Mouse (Mus musculus): Measurements from ENCODE around the gene Tbx21.

Gene Tbx21

DNA sequence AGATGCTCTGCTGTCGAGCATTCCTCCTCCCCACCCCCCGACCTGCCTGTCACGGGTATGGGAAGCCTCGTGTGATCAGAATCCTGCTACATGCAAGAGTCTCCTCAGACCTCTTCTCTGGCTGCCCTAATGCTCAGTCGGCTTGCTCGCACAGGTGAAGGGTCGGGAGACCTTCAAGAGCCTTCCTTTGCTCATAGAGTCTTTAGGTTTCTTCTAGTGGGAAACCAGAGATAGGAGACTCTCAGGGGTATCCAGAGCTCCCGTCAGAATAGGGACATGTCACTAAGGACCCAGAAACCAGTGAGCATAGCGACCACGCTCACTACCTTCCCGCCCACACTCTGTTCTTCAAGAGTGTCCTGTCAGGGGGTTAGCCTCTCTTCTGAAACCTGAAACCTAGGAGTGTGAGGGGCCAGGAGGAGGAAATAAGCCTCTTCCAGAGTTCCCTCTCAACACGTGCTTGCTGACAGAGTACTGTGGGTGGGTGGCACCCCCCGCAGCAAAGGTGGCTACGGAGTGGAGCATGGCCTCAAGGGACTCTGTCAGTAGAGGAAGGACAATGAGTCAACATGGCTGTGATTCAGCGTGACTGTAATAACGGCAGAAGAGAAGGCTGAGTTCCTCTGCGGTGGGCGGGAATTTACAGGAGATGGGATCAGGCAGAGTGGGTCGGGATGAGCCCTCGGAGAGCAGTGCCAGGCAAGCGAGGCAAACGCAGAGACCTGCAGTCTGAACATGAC is 31.6 kb downstream of the Tbx21 start:
- DNase-seq (ENCODE audit: low spot score): no peak

DNA sequence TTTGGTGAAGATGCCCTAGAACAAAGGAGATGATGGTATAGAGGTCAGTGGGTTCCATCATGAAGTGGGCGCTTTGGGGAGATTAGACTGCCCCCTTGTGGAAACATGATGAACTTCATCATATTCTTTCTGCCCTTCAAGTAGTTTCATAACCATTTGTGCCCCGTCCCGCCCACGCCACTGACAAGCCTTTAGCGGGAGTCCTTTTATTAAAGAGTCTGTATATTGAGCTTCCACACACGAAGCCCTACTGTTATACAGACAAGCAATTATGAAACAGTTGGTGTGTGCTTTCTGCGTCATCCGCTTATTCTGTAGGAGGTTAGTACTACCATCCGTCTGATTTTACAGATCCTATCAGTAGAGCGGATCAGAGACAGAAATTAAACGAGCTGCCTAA is 32.2 kb downstream of the Tbx21 start:
- DNase-seq (ENCODE audit: low spot score): peak; percentile 71

DNA sequence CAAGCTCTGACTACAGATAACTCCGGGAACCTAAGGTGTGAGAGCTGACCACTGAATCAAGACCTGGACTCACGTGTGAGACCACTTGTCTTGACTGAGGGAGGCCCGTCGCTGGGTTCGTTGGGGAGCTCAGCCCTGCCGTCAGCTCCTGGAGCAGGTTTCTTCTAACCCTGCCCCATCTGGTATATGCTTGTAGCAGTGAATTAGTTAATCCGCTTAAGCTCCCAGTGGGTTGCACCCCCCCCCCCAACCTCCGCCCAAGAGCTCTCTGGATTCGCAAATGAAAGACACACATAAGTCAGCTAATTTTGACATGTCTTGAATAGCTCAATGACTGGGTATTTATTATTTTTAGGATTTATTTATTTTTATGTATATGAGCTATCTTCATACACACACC is 34.8 kb downstream of the Tbx21 start:
- no peak for DNase-seq (ENCODE audit: low spot score)

DNA sequence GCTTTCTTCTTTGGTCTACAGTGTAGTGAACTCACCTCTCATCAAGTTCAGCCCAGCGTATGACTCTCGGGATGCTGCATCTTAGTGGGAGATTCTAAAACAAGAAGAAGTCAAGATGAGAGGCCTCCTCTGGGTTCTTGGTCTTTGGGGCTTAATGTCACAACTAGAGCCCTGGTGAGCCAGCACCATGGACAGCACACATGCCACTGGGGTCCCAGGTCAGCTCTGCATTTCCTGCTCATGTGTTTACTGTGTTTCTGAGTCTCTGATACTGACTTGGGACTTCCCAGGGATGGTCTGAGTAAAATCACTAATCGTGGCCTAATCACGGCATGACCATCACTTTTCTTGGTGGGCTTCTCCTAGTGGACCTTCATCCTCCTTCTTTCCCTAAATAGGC is 36.4 kb downstream of the Tbx21 start:
- DNase-seq (ENCODE audit: low spot score): no peak

DNA sequence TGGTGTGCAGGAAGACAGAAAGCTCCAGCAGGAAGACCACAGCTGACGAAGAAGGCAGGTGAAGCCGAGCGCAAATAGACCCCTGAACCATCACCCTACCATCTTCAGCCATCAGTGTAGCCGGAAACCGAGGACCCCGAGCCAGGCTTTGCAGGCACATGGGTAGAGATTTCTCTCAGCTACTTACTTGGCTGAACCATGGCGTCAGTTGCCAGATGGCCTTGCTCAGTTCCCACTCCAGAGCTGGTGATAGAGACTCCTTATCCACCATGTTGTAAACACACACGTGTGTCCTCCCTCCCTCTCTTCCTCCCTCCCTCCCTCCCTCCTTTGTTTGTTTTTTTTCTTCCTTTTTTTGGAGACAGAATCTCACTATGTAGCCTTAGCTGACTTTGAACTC is 40.9 kb downstream of the Tbx21 start:
- no peak for DNase-seq (ENCODE audit: low spot score)

DNA sequence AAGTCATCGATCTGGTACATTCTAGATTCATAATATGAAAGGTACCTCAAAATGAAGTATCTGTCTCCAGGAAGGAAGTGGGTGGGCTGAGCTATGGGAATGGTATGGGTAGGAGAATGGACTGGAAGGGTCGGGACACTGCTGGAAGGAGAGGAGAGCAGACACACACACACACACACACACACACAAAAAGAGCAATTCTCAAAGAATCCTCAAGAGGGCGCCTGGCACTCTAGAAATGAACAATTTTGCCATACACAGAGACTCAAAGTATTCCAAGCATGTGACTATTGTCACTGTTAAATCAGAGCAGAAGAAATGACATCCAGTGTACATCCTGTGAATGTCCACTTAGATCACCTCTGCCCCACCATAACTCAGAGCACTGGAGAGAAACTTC is 42.6 kb downstream of the Tbx21 start:
- DNase-seq (ENCODE audit: low spot score): peak; percentile 61

DNA sequence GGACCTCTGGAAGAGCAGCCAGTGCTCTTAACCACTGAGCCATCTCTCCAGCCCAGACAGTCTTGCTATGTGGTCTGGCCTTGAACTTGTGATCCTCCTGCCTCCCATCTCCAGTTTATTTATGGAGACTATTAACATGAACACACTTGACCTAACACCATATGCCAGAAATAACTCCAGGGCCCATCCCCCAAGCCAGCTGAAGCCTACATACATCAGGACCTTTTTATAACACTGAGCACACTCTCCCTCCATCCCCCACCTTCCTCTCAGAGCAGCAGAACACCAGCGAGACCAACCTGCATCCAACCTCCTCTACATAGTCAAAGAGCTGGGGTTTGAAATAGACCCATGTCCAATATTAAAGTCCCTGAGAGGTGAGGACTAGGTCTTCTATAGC is 44.0 kb downstream of the Tbx21 start:
- no peak for DNase-seq (ENCODE audit: low spot score)

DNA sequence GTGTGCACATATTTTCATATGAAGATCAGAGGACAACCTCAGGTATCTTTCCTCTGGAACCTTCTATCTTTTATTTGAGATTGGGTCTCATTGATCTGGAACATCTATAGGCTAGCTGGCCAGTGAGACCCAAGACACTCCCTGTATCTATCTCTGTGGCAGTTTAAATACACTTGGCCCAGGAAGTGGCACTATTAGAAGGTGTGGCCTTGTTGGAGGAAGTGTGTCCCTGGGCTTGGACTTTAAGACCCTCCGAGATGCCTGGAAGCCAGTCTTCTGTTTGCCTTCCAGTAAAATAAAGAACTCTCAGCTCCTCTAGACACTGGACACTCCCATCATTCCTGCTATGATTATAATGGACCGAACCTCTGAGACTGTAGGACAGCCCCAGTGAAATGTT is 45.4 kb downstream of the Tbx21 start:
- DNase-seq (ENCODE audit: low spot score): no peak

DNA sequence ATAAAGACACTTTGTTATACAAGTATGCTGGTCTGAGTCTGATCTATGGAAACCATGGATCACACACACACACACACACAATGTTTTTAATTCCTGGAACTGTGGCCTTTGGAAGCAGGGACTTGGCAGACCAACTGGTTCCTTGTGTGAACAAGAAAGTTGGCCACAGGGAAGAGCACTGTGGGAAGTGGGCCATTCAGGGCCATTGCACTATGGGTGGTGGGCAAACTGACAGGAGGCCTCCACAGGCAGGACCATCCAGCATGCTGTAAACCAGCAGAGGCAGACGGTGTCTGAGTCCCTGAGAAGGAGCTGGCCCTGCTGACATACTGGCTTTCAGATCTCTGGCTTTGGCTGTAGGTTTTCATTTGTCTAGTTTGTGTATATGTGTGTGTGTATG is 45.8 kb downstream of the Tbx21 start:
- DNase-seq (ENCODE audit: low spot score): no peak

DNA sequence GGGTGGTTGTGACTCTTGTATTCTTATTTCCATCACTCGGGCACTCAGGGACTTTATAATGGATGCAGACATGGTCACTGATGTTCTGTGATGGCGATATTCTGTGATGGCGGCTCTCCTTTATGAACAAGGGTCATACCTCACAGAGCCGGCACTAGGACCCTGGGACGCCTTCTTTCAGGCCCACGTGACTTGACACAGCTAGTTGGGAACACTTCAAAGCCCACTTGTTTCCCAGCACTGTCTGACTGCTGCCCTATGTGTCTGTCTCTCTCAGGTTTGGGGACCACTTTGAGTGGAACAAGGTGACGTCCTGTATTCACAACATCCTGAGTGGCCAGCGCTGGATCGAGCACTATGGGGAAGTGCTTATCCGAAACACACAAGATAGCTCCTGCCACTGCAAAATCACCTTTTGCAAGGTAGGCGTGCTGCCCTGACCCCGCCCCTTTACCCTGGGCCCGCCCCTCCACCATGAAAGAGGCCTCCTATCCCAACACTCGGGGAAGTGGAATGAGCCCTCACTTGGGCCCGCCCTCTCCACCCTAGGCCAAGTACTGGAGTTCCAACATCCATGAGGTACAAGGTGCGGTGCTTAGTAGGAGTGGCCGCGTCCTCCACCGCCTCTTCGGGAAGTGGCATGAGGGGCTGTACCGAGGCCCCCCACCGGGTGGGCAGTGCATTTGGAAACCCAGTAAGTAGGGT is 48.3 kb downstream of the Tbx21 start:
- no peak for DNase-seq (ENCODE audit: low spot score)

DNA sequence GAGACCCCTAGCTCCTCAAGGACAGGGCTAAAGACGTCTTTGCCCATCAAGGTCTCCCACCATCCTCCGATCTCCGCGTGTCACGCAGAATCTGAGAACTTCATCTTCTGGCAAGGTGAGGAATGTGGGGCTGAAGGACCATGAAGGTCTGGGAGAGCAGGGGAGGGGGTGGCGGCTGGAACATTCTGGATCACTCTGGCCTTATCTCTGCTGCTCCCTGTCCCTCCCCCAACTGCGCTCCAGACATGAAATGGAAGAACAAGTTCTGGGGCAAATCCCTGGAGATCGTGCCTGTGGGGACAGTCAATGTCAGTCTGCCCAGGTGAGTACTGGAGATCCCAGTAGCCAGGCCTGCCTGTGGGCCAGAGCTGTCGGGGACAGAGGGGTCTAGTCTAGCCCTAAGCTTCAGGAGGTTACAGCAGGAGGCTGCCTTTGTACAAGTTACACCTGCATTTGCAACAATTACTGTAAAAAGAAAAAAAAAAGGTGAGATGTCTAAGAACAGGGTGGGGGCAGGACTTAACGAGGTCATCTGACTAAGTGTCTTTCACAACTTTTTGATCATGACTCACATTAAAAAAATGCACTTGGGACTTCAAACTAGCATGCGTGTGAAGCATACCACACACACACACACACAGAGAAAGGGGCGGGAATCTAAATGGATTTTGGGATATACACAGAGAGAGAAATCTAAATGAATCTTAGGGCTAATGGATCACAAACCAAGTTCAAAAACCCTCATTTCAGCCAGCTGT is 49.4 kb downstream of the Tbx21 start:
- peak; percentile 60 for DNase-seq (ENCODE audit: low spot score)

DNA sequence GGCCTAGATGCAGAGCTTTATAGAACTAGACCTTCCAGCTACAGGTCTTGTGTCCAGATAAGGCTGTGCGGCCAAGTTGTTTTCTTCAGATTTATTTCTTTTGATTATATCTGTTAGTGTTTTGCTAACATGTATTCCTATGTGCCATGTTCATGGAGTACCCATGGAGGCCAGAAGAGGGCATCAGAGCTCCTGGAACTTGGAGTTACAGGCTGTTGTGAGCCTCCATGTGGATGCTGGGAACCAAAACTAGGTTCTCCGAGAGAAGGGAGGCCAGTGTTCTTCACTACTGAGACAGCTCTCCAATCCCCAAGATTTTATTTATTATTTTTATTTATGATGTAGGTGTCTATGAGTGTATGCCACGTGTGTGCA is 51.2 kb downstream of the Tbx21 start:
- DNase-seq (ENCODE audit: low spot score): peak; percentile 58

DNA sequence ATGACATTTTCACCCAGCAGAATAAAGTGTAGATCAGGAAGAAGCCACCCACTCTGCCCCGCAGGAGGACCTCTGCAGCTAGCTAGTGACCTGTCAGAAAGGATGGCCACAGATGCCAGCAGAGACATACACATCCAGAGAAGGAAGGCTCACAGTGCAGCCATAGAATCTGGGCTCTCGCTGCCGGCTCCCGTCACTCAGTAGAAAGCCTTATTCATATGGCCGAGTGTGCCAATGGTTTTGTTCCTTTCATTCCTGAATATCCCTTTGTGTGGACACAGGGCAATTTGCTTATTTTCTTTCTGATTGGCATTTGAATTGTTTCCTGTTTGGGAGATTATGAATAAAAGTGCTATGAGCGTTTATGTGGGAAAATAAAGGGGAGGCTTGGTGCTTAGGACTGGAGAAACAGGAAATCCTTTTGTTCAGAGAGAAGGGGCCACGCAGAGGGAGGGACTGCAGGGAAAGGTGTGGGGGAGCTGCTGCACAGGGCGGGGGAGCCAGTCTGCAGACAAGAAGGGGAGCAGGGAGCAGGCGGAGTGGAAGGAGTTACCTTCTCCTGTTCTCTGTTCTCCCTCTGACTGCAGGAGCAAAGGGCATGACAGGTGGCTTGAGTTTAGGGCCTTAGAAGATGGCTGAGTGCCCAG is 51.7 kb downstream of the Tbx21 start:
- DNase-seq (ENCODE audit: low spot score): peak; percentile 61

DNA sequence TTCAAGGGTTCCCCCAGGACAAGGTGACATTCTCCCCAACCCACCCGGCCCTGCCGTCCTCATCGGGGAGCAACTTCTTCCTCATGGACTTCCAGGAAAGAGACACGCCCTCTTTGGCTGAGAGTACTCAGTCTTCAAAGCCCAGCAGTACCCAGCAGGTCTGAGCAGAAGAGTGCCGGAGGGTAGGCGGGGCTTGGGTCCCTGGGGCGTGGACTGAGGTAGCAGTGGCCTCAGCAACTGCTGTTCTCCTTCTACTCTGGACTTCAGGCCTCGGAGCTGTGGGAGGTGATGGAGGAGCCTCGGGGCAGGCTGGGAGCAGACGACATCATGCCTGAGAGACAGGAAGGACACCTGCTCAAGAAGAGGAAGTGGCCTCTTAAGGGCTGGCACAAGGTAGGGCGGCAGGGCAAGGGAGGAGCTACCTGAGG is 62.9 kb downstream of the Tbx21 start:
- no peak for DNase-seq (ENCODE audit: low spot score)

DNA sequence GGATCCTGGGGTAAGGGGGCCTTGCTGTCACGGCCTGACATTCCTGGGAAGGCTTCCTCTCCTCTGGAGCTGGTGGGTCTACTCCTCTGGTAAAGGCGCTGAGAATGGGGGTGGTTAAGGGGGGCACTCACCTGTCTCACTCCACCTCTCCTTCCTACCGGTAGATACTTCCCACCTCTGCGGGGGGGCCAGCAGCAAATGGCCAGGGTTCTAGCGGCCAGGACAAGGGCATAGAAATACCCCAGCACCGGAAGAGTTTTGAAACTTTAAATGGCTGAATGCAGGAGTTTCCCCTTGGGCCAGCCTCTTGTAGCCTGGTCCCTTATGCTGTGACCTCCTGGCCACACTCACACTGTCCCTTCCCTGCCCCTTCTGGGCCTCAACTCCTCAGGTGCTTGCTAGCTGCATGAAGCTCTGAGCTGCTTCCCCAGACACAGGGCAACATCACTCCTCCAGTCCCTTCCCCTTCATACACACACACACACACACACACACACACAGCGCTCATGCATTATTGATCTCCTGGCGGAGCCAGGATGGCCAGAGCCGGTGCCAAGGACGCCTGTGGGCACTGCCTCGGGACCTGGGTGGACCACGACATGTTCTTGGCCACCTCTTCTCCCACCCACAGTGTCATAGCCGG is 64.1 kb downstream of the Tbx21 start:
- no peak for DNase-seq (ENCODE audit: low spot score)

DNA sequence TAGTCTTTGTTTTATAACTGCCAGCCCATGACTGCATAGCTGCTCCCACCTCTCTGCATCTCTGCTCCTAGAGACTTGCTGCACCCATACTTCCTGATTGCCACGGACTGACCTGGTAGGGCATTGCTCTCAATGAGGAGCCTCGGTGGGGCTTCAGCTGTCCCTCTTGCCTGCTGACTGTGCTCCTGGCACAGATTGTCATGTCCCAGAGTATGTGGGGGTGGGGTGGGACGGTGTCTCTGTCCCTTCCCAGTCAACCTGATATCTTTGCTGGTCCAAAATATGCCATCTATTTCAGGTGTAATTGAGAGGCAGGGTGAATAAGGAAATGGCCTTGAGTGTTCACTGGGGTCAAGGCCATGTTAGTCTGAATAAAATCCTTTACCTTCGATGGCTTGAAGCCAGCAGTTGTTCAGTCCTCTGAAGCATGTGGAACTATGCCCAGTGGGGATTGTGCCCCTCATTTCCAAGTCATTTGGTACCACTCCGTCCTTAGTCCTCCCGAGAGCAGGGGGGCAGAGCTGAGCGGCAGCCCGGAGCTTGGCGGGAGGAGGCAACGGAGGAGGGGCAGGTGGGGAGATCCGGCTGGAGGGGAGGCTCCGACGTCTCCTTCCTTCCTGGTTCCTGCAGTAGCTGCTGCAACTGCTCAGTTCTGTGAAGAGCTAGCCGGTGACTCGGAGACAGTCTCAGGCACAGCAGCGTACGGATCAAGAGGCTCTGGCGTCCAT is 64.8 kb downstream of the Tbx21 start, which contains the start of gene Osbpl7:
Gene Osbpl7 (plus strand): TSS at position 413 of the 728 bp plus-strand sequence.
- DNase-seq (ENCODE audit: low spot score): peak; percentile 79

DNA sequence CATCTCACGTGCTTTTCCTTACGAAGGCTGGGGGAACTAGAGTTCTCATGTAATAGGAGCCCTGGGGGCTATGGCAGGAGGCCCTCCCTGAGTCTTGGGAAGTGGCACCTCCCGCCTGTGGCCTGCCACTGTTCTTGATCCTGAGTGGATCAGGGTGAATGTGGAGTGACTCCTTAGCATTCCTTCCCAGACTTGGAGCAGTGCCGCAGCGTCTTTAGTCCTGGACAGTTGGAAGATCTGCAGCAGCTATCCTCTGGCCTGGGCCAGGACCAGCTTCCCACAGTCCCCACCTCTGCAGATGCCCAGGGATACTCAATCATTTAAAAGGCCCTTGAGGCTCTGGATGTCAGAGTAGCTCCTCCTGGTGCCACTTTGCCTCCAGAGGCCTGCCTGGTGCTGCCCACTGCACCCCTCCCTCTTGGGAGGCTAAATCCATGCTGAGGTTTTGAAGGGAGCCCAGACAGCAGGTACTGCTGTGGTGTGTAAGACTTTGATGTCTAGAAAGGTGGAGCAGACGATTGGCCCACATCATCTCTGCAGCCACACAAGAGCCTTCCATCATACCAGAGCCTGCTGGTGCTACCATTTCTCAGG is 65.5 kb downstream of the Tbx21 start:
- no peak for DNase-seq (ENCODE audit: low spot score)

DNA sequence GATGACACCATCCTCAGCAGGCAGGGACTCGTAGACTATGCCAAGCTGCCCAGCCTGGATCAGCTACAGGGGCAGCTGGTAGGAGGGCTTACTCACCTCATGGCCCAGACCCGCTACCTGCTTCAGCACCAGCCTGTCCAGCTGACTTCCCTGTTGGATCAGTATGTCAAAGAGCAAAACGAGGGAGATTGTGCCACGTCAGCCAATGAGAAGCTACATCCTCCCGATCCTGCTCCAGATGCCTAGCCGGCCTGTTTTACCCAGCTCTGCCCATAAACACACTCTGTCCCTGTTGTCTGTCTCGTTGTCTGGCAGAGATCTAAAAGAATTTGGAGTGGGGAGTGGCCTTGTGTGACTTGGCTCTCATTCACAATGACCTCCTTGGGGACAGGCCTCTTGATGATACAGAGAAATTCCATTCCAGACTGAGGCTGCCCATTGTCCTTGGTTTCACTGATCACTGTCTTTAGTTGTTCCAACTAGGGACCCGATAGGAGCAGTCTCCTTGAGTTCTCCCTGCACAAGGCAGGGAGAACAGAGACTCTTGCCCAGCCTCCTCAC is 67.0 kb downstream of the Tbx21 start:
- no peak for DNase-seq (ENCODE audit: low spot score)
